Mouse (Mus musculus) heart, postnatal 14 days (tissue): ENCODE measurements at regions not wholly inside any gene's neighbourhood (a gene's known extent, or its start where the extent isn't known, plus 50 kb on each side); places are given as distances from the start of the nearest gene placed in this dataset.
A peak's percentile ranks its signal among the peaks of the same experiment; 100 is the strongest.
"Not testable (repeated sequence)": the region's sequence is repeated elsewhere in the genome, so short reads cannot be mapped to it uniquely, and the experiment has no call there.

Experiments
- DNase-seq, 2 experiments: peaks; one replicate each; pipeline ENCODE4 v3.0.0; 2021 to 2022
- intact Hi-C: fragments of 180-260 bp; cut with DNase I; formaldehyde crosslinking; loops from one replicate; pipeline ENCODE4 v1.15.1; 2025

- no peak for DNase-seq
- intact Hi-C loops = loop anchor here (5.0 kb wide), 1 partner anchor 64 kb away; no protein-coding TSS in a partner anchor
Observed at GRCm38 (mm10) chr3:22008432-22008831, 68.0 kb upstream of the Tbl1xr1 start.

GRCm38 (mm10) chr3:22009898-22010699 lies 66.4 kb upstream of the Tbl1xr1 start:
- intact Hi-C loops = loop anchor here (5.0 kb wide), 1 partner anchor 62 kb away; no protein-coding TSS in a partner anchor
- DNase-seq = peak in 1 of 2 experiments; percentile 12

- DNase-seq, intact Hi-C loops: not testable (repeated sequence)
Observed at GRCm38 (mm10) chr3:22010700-22010991, 65.8 kb upstream of the Tbl1xr1 start.

GRCm38 (mm10) chr3:22021360-22021935 lies 55.0 kb upstream of the Tbl1xr1 start:
- DNase-seq = no peak
- intact Hi-C loops = no loop called here

- no peak for DNase-seq
- intact Hi-C loops = no loop called here
Observed at GRCm38 (mm10) chr3:22022418-22022817, 54.0 kb upstream of the Tbl1xr1 start.

GRCm38 (mm10) chr3:22023049-22023448 lies 53.4 kb upstream of the Tbl1xr1 start:
- intact Hi-C loops = no loop called here
- no peak for DNase-seq

GRCm38 (mm10) chr3:22023551-22023950 lies 52.9 kb upstream of the Tbl1xr1 start:
- DNase-seq = no peak
- intact Hi-C loops = no loop called here

GRCm38 (mm10) chr3:22024200-22024599 lies 52.3 kb upstream of the Tbl1xr1 start:
- peak; percentile 11 to 19 for DNase-seq

GRCm38 (mm10) chr3:22025119-22025518 lies 51.3 kb upstream of the Tbl1xr1 start:
- no peak for DNase-seq
- intact Hi-C loops = loop anchor here (1.0 kb wide), 1 partner anchor 8 kb away; no protein-coding TSS in a partner anchor

More at GRCm38 (mm10) chr3:22024200-22024599, 52.3 kb upstream of the Tbl1xr1 start:
- intact Hi-C loops = no loop called here

GRCm38 (mm10) chr3:22025615-22026014 lies 50.8 kb upstream of the Tbl1xr1 start:
- intact Hi-C loops = loop anchor here (1.0 kb wide), 1 partner anchor 8 kb away; no protein-coding TSS in a partner anchor

More at GRCm38 (mm10) chr3:22025615-22026014, 50.8 kb upstream of the Tbl1xr1 start:
- no peak for DNase-seq
